Mouse (Mus musculus): ENCODE data around the gene Dlgap3. TPM values are rescaled to one million over a fixed set of nuclear protein-coding genes. Genes with fewer than 3 reads are reported as not detected.

The Dlgap3 gene
- polyA plus RNA-seq, 1 experiment from 2014 or later = 0.57 TPM

GRCm38 (mm10) chr4:127243953-127244352, 74.9 kb downstream of the Dlgap3 start:
- under 1% methylated on average over 26 of the region's 26 CpGs for WGBS
- H3K4me1 ChIP-seq (ENCODE audit: control insufficient read depth in 2 of 2, insufficient read depth in 2 of 2, low read length in 2 of 2) = peaks cover 2 to 15% of the 10 kb centered on the region in 2 experiments; a peak in 3 of 4 replicates
- H3K4me2 ChIP-seq (ENCODE audit: low read length) = peak overlapping the region; percentile 87
- no peaks in the 10 kb centered on the region for H3K27me3 ChIP-seq (ENCODE audit: control insufficient read depth, insufficient read depth, low read length)
- H3K36me3 ChIP-seq (ENCODE audit: control insufficient read depth, insufficient read depth, low read length) = peaks cover 24% of the 10 kb centered on the region
- H3K9ac ChIP-seq (ENCODE audit: low read length) = peak overlapping the region; percentile 97
- peak overlapping the region; percentile 6 to 35; a peak in 2 of 4 replicates for H3K27ac ChIP-seq (replicated peaks in 1 of 2; ENCODE audit: control insufficient read depth in 1 of 2, insufficient read depth in 1 of 2, low read depth in 2 of 2, low read length in 2 of 2)
- H3K9me3 ChIP-seq (ENCODE audit: control insufficient read depth, low read length) = no peaks in the 10 kb centered on the region
- peak; percentile 43 for ATAC-seq (ENCODE audit: insufficient number of reproducible peaks, insufficient read depth, low FRiP score, low read depth)
- H3K4me3 ChIP-seq (ENCODE audit: control insufficient read depth in 1 of 2, insufficient read depth in 1 of 2, low read depth in 1 of 2, low read length in 2 of 2) = peak overlapping the region; percentile 81 to 98

GRCm38 (mm10) chr4:127249701-127250349, 80.8 kb downstream of the Dlgap3 start:
- H3K4me1 ChIP-seq (ENCODE audit: control insufficient read depth in 2 of 2, insufficient read depth in 2 of 2, low read length in 2 of 2) = peaks cover 9 to 24% of the 10 kb centered on the region in 2 experiments
- H3K4me2 ChIP-seq (ENCODE audit: low read length) = no peak overlapping the region
- H3K9me3 ChIP-seq (ENCODE audit: control insufficient read depth, low read length) = no peaks in the 10 kb centered on the region
- H3K27ac ChIP-seq (replicated peaks in 1 of 2; ENCODE audit: control insufficient read depth in 1 of 2, insufficient read depth in 1 of 2, low read depth in 2 of 2, low read length in 2 of 2) = no peak overlapping the region
- no peaks in the 10 kb centered on the region for H3K27me3 ChIP-seq (ENCODE audit: control insufficient read depth, insufficient read depth, low read length)
- H3K36me3 ChIP-seq (ENCODE audit: control insufficient read depth, insufficient read depth, low read length) = peaks cover 31% of the 10 kb centered on the region
- WGBS = 2% methylated on average over 5 of the region's 5 CpGs
- H3K4me3 ChIP-seq (ENCODE audit: control insufficient read depth in 1 of 2, insufficient read depth in 1 of 2, low read depth in 1 of 2, low read length in 2 of 2) = no peak overlapping the region
- peak; percentile 73; the same call in 1 of the 2 replicates for ATAC-seq (ENCODE audit: insufficient number of reproducible peaks, insufficient read depth, low FRiP score, low read depth)
- H3K9ac ChIP-seq (ENCODE audit: low read length) = no peak overlapping the region

- Histone ChIP-seq H3K4me1 (ENCODE audit: control insufficient read depth in 2 of 2, insufficient read depth in 2 of 2, low read length in 2 of 2) (peaks cover 9 to 17% of the 10 kb centered on the region in 2 experiments), H3K4me3 (ENCODE audit: control insufficient read depth in 1 of 2, insufficient read depth in 1 of 2, low read depth in 1 of 2, low read length in 2 of 2) (peak overlapping the region; percentile 19 to 29; a peak in 3 of 4 replicates), H3K9me3 (ENCODE audit: control insufficient read depth, low read length) (no peaks in the 10 kb centered on the region), H3K9ac (ENCODE audit: low read length) (peak overlapping the region; percentile 59; the same call in 1 of the 2 replicates), H3K27me3 (ENCODE audit: control insufficient read depth, insufficient read depth, low read length) (no peaks in the 10 kb centered on the region), H3K4me2 (ENCODE audit: low read length) (peak overlapping the region; percentile 64), H3K36me3 (ENCODE audit: control insufficient read depth, insufficient read depth, low read length) (peaks cover 24% of the 10 kb centered on the region), H3K27ac (replicated peaks in 1 of 2; ENCODE audit: control insufficient read depth in 1 of 2, insufficient read depth in 1 of 2, low read depth in 2 of 2, low read length in 2 of 2) (peak overlapping the region; percentile 61 to 69)
- peak; percentile 81 for ATAC-seq (ENCODE audit: insufficient number of reproducible peaks, insufficient read depth, low FRiP score, low read depth)
- 30% methylated on average over 22 of the region's 22 CpGs for WGBS
These were observed 83.1 kb downstream of the Dlgap3 start for GRCm38 (mm10) chr4:127251963-127252585.

- no peak overlapping the region for H3K4me2 ChIP-seq (ENCODE audit: low read length)
- no peaks in the 10 kb centered on the region for H3K27me3 ChIP-seq (ENCODE audit: control insufficient read depth, insufficient read depth, low read length)
- no peak for ATAC-seq (ENCODE audit: insufficient number of reproducible peaks, insufficient read depth, low FRiP score, low read depth)
- no peaks in the 10 kb centered on the region for H3K9me3 ChIP-seq (ENCODE audit: control insufficient read depth, low read length)
- no peak overlapping the region for H3K4me3 ChIP-seq (ENCODE audit: control insufficient read depth in 1 of 2, insufficient read depth in 1 of 2, low read depth in 1 of 2, low read length in 2 of 2)
- no peaks in the 10 kb centered on the region for H3K36me3 ChIP-seq (ENCODE audit: control insufficient read depth, insufficient read depth, low read length)
- WGBS = 41% methylated on average over 5 of the region's 5 CpGs
- no peak overlapping the region for H3K9ac ChIP-seq (ENCODE audit: low read length)
- H3K4me1 ChIP-seq (ENCODE audit: control insufficient read depth in 2 of 2, insufficient read depth in 2 of 2, low read length in 2 of 2) = peaks cover 15 to 18% of the 10 kb centered on the region in 2 experiments
- no peak overlapping the region for H3K27ac ChIP-seq (replicated peaks in 1 of 2; ENCODE audit: control insufficient read depth in 1 of 2, insufficient read depth in 1 of 2, low read depth in 2 of 2, low read length in 2 of 2)
These were observed 87.7 kb downstream of the Dlgap3 start for GRCm38 (mm10) chr4:127256739-127257138.

GRCm38 (mm10) chr4:127258186-127258897, 89.3 kb downstream of the Dlgap3 start:
- H3K4me1 ChIP-seq (ENCODE audit: control insufficient read depth in 2 of 2, insufficient read depth in 2 of 2, low read length in 2 of 2) = peaks cover 11 to 15% of the 10 kb centered on the region in 2 experiments
- peak; percentile 68 for ATAC-seq (ENCODE audit: insufficient number of reproducible peaks, insufficient read depth, low FRiP score, low read depth)
- no peaks in the 10 kb centered on the region for H3K27me3 ChIP-seq (ENCODE audit: control insufficient read depth, insufficient read depth, low read length)
- no peak overlapping the region for H3K4me3 ChIP-seq (ENCODE audit: control insufficient read depth in 1 of 2, insufficient read depth in 1 of 2, low read depth in 1 of 2, low read length in 2 of 2)
- H3K4me2 ChIP-seq (ENCODE audit: low read length) = peak overlapping the region; percentile 37; the same call in 1 of the 2 replicates
- WGBS = 20% methylated on average over 12 of the region's 12 CpGs
- H3K27ac ChIP-seq (replicated peaks in 1 of 2; ENCODE audit: control insufficient read depth in 1 of 2, insufficient read depth in 1 of 2, low read depth in 2 of 2, low read length in 2 of 2) = peak overlapping the region; percentile 19 to 42
- no peaks in the 10 kb centered on the region for H3K9me3 ChIP-seq (ENCODE audit: control insufficient read depth, low read length)
- H3K9ac ChIP-seq (ENCODE audit: low read length) = peak overlapping the region; percentile 32; the same call in 1 of the 2 replicates
- no peaks in the 10 kb centered on the region for H3K36me3 ChIP-seq (ENCODE audit: control insufficient read depth, insufficient read depth, low read length)

- Histone ChIP-seq H3K27ac (replicated peaks in 1 of 2; ENCODE audit: control insufficient read depth in 1 of 2, insufficient read depth in 1 of 2, low read depth in 2 of 2, low read length in 2 of 2) (no peak overlapping the region), H3K36me3 (ENCODE audit: control insufficient read depth, insufficient read depth, low read length) (no peaks in the 10 kb centered on the region)
These were observed 92.6 kb downstream of the Dlgap3 start for GRCm38 (mm10) chr4:127261601-127262000.

GRCm38 (mm10) chr4:127263438-127264182, 94.6 kb downstream of the Dlgap3 start:
- ATAC-seq (ENCODE audit: insufficient number of reproducible peaks, insufficient read depth, low FRiP score, low read depth) = peak; percentile 79
- Histone ChIP-seq H3K27me3 (ENCODE audit: control insufficient read depth, insufficient read depth, low read length) (no peaks in the 10 kb centered on the region), H3K9ac (ENCODE audit: low read length) (no peak overlapping the region), H3K36me3 (ENCODE audit: control insufficient read depth, insufficient read depth, low read length) (no peaks in the 10 kb centered on the region), H3K4me2 (ENCODE audit: low read length) (no peak overlapping the region), H3K4me3 (ENCODE audit: control insufficient read depth in 1 of 2, insufficient read depth in 1 of 2, low read depth in 1 of 2, low read length in 2 of 2) (no peak overlapping the region), H3K9me3 (ENCODE audit: control insufficient read depth, low read length) (no peaks in the 10 kb centered on the region), H3K27ac (replicated peaks in 1 of 2; ENCODE audit: control insufficient read depth in 1 of 2, insufficient read depth in 1 of 2, low read depth in 2 of 2, low read length in 2 of 2) (peak overlapping the region; percentile 59 to 76), H3K4me1 (ENCODE audit: control insufficient read depth in 2 of 2, insufficient read depth in 2 of 2, low read length in 2 of 2) (peaks cover 6 to 7% of the 10 kb centered on the region in 2 experiments)
- WGBS = 56% methylated on average over 19 of the region's 19 CpGs

More at GRCm38 (mm10) chr4:127261601-127262000, 92.6 kb downstream of the Dlgap3 start:
- Histone ChIP-seq H3K4me3 (ENCODE audit: control insufficient read depth in 1 of 2, insufficient read depth in 1 of 2, low read depth in 1 of 2, low read length in 2 of 2) (no peak overlapping the region), H3K27me3 (ENCODE audit: control insufficient read depth, insufficient read depth, low read length) (no peaks in the 10 kb centered on the region), H3K4me1 (ENCODE audit: control insufficient read depth in 2 of 2, insufficient read depth in 2 of 2, low read length in 2 of 2) (peaks cover 11 to 15% of the 10 kb centered on the region in 2 experiments), H3K9ac (ENCODE audit: low read length) (no peak overlapping the region), H3K4me2 (ENCODE audit: low read length) (no peak overlapping the region), H3K9me3 (ENCODE audit: control insufficient read depth, low read length) (no peaks in the 10 kb centered on the region)
- ATAC-seq (ENCODE audit: insufficient number of reproducible peaks, insufficient read depth, low FRiP score, low read depth) = no peak
- 72% methylated on average over 14 of the region's 14 CpGs for whole genome bisulfite sequencing
